Mouse (Mus musculus): ENCODE data around the gene Celf1. TPM values are rescaled to one million over a fixed set of nuclear protein-coding genes. Genes with fewer than 3 reads are reported as not detected.

Gene Celf1
- total and polyA plus RNA-seq, 3 experiments = 29.7 to 69.7 (median 52.8) TPM

DNA sequence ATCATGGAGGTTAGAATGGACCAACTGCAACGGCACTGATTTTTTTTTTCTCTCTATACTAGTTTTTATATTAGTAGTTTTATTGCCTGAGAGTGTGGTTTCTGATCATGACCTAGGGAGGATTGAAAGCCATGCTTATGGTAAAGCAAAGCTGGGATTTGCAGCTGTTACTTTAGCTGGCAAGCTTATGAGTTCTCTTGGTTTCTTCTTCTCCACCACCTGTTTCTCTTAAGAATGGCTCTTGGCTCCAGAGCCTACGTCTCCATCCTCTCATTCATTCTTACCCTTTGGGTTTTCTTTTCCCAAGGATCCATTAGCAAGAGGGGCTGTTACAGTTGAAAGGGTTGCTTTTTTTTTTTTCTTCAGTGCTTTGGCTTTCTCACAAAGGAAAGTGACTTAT is 1.6 kb downstream of the Celf1 start:
- dilution Hi-C loops (cut with MboI; ENCODE audit: extremely low pct_ligation_motif_present, extremely low pct_unique_long_range_greater_than_20kb, low sequenced_read_pairs) = no loop called here
- peak overlapping the region; percentile 80 for H3K4me2 ChIP-seq (ENCODE audit: insufficient read depth, low read depth, poor library complexity, severe bottlenecking)
- no peaks in the 10 kb centered on the region for H3K9me3 ChIP-seq (replicated peaks; ENCODE audit: low read length)
- DNase-seq (ENCODE audit: extremely low read depth) = no peak
- peaks cover 64% of the 10 kb centered on the region for H3K79me2 ChIP-seq (replicated peaks; ENCODE audit: control insufficient read depth, extremely low read depth, insufficient read depth, poor library complexity, severe bottlenecking)
- H3K36me3 ChIP-seq (replicated peaks in 1 of 2; ENCODE audit: control insufficient read depth in 1 of 2, insufficient read depth in 1 of 2, low read length in 1 of 2) = peaks cover 3 to 17% of the 10 kb centered on the region in 2 experiments
- H3K27ac ChIP-seq (ENCODE audit: insufficient read depth, low read depth) = no peak overlapping the region
- peak overlapping the region in 2 of 3 experiments; percentile 80 to 82 for H3K4me3 ChIP-seq (replicated peaks in 1 of 3; ENCODE audit: low read depth in 2 of 3, low read length in 2 of 3, poor library complexity in 1 of 3)
- in situ Hi-C loops (cut with MboI; ENCODE audit: low pct_ligation_motif_present, low pct_unique_long_range_greater_than_20kb, low sequenced_read_pairs) = no loop called here
- H3K4me1 ChIP-seq (ENCODE audit: control insufficient read depth in 1 of 2, insufficient read depth in 2 of 2) = peaks cover 6 to 45% of the 10 kb centered on the region in 2 experiments
- no peak for TF ChIP-seq MEF2A (IDR thresholded peaks at IDR 0.05; ENCODE audit: borderline replicate concordance, low read depth, low read length)
- TF ChIP-seq IRF4 (IDR thresholded peaks at IDR 0.05; ENCODE audit: low read depth, low read length) = no peak
- no peak for TF ChIP-seq MAFK (IDR thresholded peaks at IDR 0.05; ENCODE audit: insufficient replicate concordance, low read length)
- no peak for TF ChIP-seq NELFE (IDR thresholded peaks at IDR 0.05; ENCODE audit: low read depth, low read length)
- TF ChIP-seq ZC3H11A (IDR thresholded peaks at IDR 0.05; ENCODE audit: low read depth, low read length) = no peak
- no peak for TF ChIP-seq RCOR1 (conservative IDR thresholded peaks at IDR 0.05; ENCODE audit: low read depth, low read length)
- TF ChIP-seq POLR2A (IDR thresholded peaks at IDR 0.05; ENCODE audit: low read depth, low read length) = no peak
- H3K27me3 ChIP-seq (replicated peaks) = no peaks in the 10 kb centered on the region
- H3K9ac ChIP-seq (ENCODE audit: insufficient read depth, low read depth) = peak overlapping the region; percentile 95; the same call in 1 of the 2 replicates

DNA sequence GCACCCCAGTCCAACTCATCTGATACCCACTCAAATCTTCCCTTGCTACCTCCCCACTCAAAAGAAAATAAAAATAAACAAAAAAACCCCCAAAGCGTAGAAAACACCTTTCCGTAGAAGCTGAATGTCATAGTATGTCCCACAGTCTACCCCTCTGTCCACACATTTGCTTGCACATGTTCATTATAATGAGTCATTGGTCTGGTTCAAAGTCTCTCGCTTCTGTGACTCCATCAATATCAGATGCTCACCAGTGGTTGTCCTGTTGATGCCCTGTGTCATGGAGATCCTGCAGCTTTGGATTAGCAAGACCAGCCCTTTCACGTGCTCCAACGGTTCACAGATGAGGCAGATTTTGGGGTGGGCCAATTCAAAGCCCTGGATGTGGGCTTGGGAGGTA is 10.0 kb downstream of the Celf1 start:
- no peak overlapping the region for H3K4me3 ChIP-seq (replicated peaks in 1 of 3; ENCODE audit: low read depth in 2 of 3, low read length in 2 of 3, poor library complexity in 1 of 3)
- no peaks in the 10 kb centered on the region for H3K27me3 ChIP-seq (replicated peaks)
- H3K36me3 ChIP-seq (replicated peaks in 1 of 2; ENCODE audit: control insufficient read depth in 1 of 2, insufficient read depth in 1 of 2, low read length in 1 of 2) = peaks cover 7 to 46% of the 10 kb centered on the region in 2 experiments
- TF ChIP-seq MYC (IDR thresholded peaks at IDR 0.05; ENCODE audit: low read depth, low read length) = no peak
- no peak for TF ChIP-seq MAFK (IDR thresholded peaks at IDR 0.05; ENCODE audit: insufficient replicate concordance, low read length)
- no peak for TF ChIP-seq KAT2A (IDR thresholded peaks at IDR 0.05; ENCODE audit: insufficient replicate concordance, low read length)
- TF ChIP-seq ZC3H11A (IDR thresholded peaks at IDR 0.05; ENCODE audit: low read depth, low read length) = no peak
- TF ChIP-seq NRF1 (IDR thresholded peaks at IDR 0.05; ENCODE audit: low read depth, low read length) = no peak
- TF ChIP-seq POLR2A (IDR thresholded peaks at IDR 0.05; ENCODE audit: low read depth, low read length) = no peak
- no peak for TF ChIP-seq PAX5 (IDR thresholded peaks at IDR 0.05; ENCODE audit: low read length)
- TF ChIP-seq UBTF (IDR thresholded peaks at IDR 0.05; ENCODE audit: low read depth, low read length) = no peak
- no peak for TF ChIP-seq ZKSCAN1 (IDR thresholded peaks at IDR 0.05; ENCODE audit: borderline replicate concordance, low read depth, low read length)
- no peak for TF ChIP-seq TCF12 (IDR thresholded peaks at IDR 0.05; ENCODE audit: low read depth, low read length)
- dilution Hi-C loops (cut with MboI; ENCODE audit: extremely low pct_ligation_motif_present, extremely low pct_unique_long_range_greater_than_20kb, low sequenced_read_pairs) = no loop called here
- H3K9me3 ChIP-seq (replicated peaks; ENCODE audit: low read length) = no peaks in the 10 kb centered on the region
- H3K79me2 ChIP-seq (replicated peaks; ENCODE audit: control insufficient read depth, extremely low read depth, insufficient read depth, poor library complexity, severe bottlenecking) = peaks cover 81% of the 10 kb centered on the region
- DNase-seq (ENCODE audit: extremely low read depth) = no peak
- H3K27ac ChIP-seq (ENCODE audit: insufficient read depth, low read depth) = no peak overlapping the region
- no peak overlapping the region for H3K9ac ChIP-seq (ENCODE audit: insufficient read depth, low read depth)
- in situ Hi-C loops (cut with MboI; ENCODE audit: low pct_ligation_motif_present, low pct_unique_long_range_greater_than_20kb, low sequenced_read_pairs) = no loop called here
- peaks cover 5 to 16% of the 10 kb centered on the region in 2 experiments; a peak in 3 of 4 replicates for H3K4me1 ChIP-seq (ENCODE audit: control insufficient read depth in 1 of 2, insufficient read depth in 2 of 2)
- H3K4me2 ChIP-seq (ENCODE audit: insufficient read depth, low read depth, poor library complexity, severe bottlenecking) = no peak overlapping the region
